Mouse (Mus musculus) forebrain, embryonic 11.5 days (tissue): ENCODE measurements around the gene Bmyc. TPM values are rescaled to one million over a fixed set of nuclear protein-coding genes. Genes with fewer than 3 reads are reported as not detected.
A peak's percentile ranks its signal among the peaks of the same experiment; 100 is the strongest.

Experiments
- ATAC-seq: fragments of 200-750 bp; cut with Nextera tagmentation; replicated peaks from 2 replicates; pipeline ENCODE4 v1.8.0; 2017; ENCODE audit warnings: moderate TSS enrichment; ENCODE audit not compliant: low FRiP score
- DNase-seq: peaks from one replicate; pipeline ENCODE4 v3.0.0-alpha.2; 2017; ENCODE audit warnings: low spot score
- H3K27ac ChIP-seq: fragments of 300-500 bp; sonication (generic); 2 replicates; pipeline ENCODE4 v1.5.1; 2014; ENCODE audit warnings: low read depth, low read length
- H3K27me3 ChIP-seq: fragments of 300-500 bp; sonication (generic); 2 replicates; pipeline ENCODE4 v1.6.1; 2014; ENCODE audit warnings: mild to moderate bottlenecking, low read length, mixed read lengths; ENCODE audit not compliant: control insufficient read depth, insufficient read depth
- H3K36me3 ChIP-seq: fragments of 300-500 bp; sonication (generic); 2 replicates; pipeline ENCODE4 v1.6.1; 2014; ENCODE audit warnings: mild to moderate bottlenecking, low read length, moderate library complexity, mixed read lengths; ENCODE audit not compliant: control insufficient read depth, insufficient read depth
- H3K4me1 ChIP-seq: fragments of 300-500 bp; sonication (generic); replicated peaks from 2 replicates; pipeline ENCODE4 v1.6.1; 2014; ENCODE audit warnings: low read length, mixed read lengths; ENCODE audit not compliant: control insufficient read depth, insufficient read depth
- H3K4me2 ChIP-seq: fragments of 300-500 bp; sonication (generic); 2 replicates; pipeline ENCODE4 v1.6.1; 2014; ENCODE audit warnings: low read depth, mild to moderate bottlenecking, low read length, moderate library complexity, mixed read lengths; ENCODE audit not compliant: severe bottlenecking
- H3K4me3 ChIP-seq: fragments of 300-500 bp; sonication (generic); 2 replicates; pipeline ENCODE4 v1.5.1; 2014; ENCODE audit warnings: low read depth, low read length
- H3K9ac ChIP-seq: fragments of 300-500 bp; sonication (generic); 2 replicates; pipeline ENCODE4 v1.6.1; 2014; ENCODE audit warnings: low read length
- H3K9me3 ChIP-seq: fragments of 300-500 bp; sonication (generic); 2 replicates; pipeline ENCODE4 v1.6.1; 2016; ENCODE audit warnings: low read length, mixed read lengths; ENCODE audit not compliant: control insufficient read depth
- WGBS: fragments of 180-500 bp; shearing (Covaris S2); extraction: QIAGEN DNeasy Blood & Tissue Kit; methylation state at CpG from one replicate; pipeline ENCODE4 v1.1.7; 2014; 5-methylcytosine and 5-hydroxymethylcytosine counted together
- polyA plus RNA-seq: library from polyadenylated mRNA; unstranded; fragments of >200 nt; fragmentation: Nextera tagmentation; extraction: Ambion mirVana; gene quantifications from 2 replicates; pipeline ENCODE4 v1.2.1, GENCODE M21; 2014

Bmyc gene
- 68.5 and 71.2 TPM in 2 replicates for polyA plus RNA-seq

- peak; percentile 92 for ATAC-seq
- Histone ChIP-seq H3K9me3 (no peaks in the 10 kb centered on the region), H3K9ac (peak within 1 kb of the TSS; percentile 79), H3K36me3 (no peaks in the 10 kb centered on the region; the same call in 1 of the 2 replicates), H3K27ac (0 out of 2 replicates have a peak within 1 kb of the TSS, but pooled peaks have one; percentile 18), H3K4me3 (peak within 1 kb of the TSS; percentile 73), H3K4me1 (no peaks in the 10 kb centered on the region), H3K27me3 (no peaks in the 10 kb centered on the region), H3K4me2 (peak within 1 kb of the TSS; percentile 81)
- peak; percentile 91 for DNase-seq
- WGBS: under 1% methylated on average over 75 of the region's 78 CpGs
Measured at GRCm38 (mm10) chr2:25706643-25707481, at the start of gene Bmyc. Bmyc (plus strand) TSS chr2:25706739.

DNA sequence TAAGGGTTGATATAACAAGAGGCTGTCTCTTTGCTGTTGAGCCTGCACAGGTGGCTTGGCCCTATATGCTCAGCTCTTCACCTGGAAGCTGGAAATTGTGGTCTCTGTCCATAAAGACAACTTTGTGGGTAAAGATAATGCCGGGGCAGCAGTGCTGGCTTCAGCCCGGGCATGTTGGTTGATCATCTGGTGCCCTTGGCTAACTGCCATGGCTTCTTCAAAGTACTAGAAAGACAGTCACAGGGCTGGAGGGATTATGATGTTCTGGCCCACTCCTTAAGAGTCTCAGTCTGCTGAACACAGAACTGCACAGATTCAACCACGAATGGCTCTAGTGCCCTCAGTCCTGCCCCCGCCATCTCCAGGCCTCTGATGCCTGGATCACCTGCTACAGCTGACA lies 49.3 kb upstream of the Bmyc start:
- ATAC-seq: no peak
- Histone ChIP-seq H3K9me3 (no peaks in the 10 kb centered on the region), H3K4me3 (no peak overlapping the region), H3K36me3 (no peaks in the 10 kb centered on the region), H3K27ac (no peak overlapping the region), H3K27me3 (no peaks in the 10 kb centered on the region), H3K4me2 (no peak overlapping the region), H3K4me1 (no peaks in the 10 kb centered on the region), H3K9ac (no peak overlapping the region)
- 92% methylated on average over 4 of the region's 4 CpGs for WGBS
- DNase-seq: no peak

- Histone ChIP-seq H3K27ac (no peak within 1 kb of the TSS), H3K27me3 (no peaks in the 10 kb centered on the region), H3K36me3 (no peaks in the 10 kb centered on the region), H3K4me1 (no peaks in the 10 kb centered on the region), H3K9me3 (no peaks in the 10 kb centered on the region), H3K4me2 (no peak within 1 kb of the TSS), H3K9ac (no peak within 1 kb of the TSS), H3K4me3 (no peak within 1 kb of the TSS)
- DNase-seq (no peak), ATAC-seq (no peak)
Measured at GRCm38 (mm10) chr2:25657652-25658051, 48.9 kb upstream of the Bmyc start, which contains the start of gene Lcn5. Lcn5 (plus strand) TSS chr2:25657952.

GRCm38 (mm10) chr2:25660279-25660678 lies 46.3 kb upstream of the Bmyc start:
- no peak overlapping the region for H3K4me2 ChIP-seq
- DNase-seq (no peak), ATAC-seq (no peak)
- no peak overlapping the region for H3K4me3 ChIP-seq
- H3K27me3 ChIP-seq: no peaks in the 10 kb centered on the region
- 91% methylated on average over 8 of the region's 8 CpGs for WGBS
- H3K9ac ChIP-seq: no peak overlapping the region
- no peak overlapping the region for H3K27ac ChIP-seq
- H3K36me3 ChIP-seq: no peaks in the 10 kb centered on the region
- H3K4me1 ChIP-seq: no peaks in the 10 kb centered on the region
- no peaks in the 10 kb centered on the region for H3K9me3 ChIP-seq

DNA sequence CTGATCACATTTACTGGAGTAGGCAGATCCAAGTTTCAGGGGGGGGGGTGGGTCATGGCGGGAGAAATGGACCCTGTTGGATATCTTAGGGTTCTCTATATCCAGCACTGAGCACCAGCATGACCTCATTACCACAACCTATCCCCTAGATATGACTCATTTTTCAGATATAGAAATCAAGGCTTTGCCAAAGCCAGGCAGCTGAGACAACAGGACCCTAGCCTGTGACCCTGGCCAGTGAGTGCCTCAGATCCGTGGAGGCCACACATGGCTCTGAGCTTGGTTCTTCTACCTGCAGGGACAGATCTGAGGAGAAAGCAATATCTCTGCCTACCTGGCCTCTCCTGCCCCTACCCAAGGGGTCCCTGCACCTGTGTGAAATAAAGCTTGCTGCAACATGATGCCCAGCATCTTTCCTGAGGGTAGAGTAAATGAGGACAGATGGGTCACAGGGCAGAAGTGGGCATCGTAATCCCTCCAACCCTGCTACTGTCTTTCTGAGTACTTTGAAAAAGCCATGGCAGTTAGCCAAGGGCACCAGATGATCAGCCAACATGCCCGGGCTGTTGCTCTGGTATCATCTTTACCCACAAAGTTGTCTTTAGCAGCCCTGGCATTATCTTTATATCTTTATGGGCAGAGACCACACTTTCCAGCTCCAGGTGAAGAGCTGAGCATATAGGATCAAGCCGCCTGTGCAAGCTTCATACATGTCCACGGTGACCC lies 45.1 kb upstream of the Bmyc start:
- H3K4me1 ChIP-seq: no peaks in the 10 kb centered on the region
- H3K4me3 ChIP-seq: no peak overlapping the region
- ATAC-seq: no peak
- no peak overlapping the region for H3K27ac ChIP-seq
- no peak for DNase-seq
- no peaks in the 10 kb centered on the region for H3K9me3 ChIP-seq
- no peaks in the 10 kb centered on the region for H3K36me3 ChIP-seq
- H3K9ac ChIP-seq: no peak overlapping the region
- 90% methylated on average over 6 of the region's 6 CpGs for WGBS
- H3K4me2 ChIP-seq: no peak overlapping the region
- H3K27me3 ChIP-seq: no peaks in the 10 kb centered on the region

- peak; percentile 70 for DNase-seq
- Histone ChIP-seq H3K4me2 (no peak overlapping the region), H3K9ac (no peak overlapping the region), H3K4me1 (no peaks in the 10 kb centered on the region), H3K4me3 (no peak overlapping the region), H3K9me3 (no peaks in the 10 kb centered on the region), H3K27ac (no peak overlapping the region), H3K36me3 (no peaks in the 10 kb centered on the region), H3K27me3 (no peaks in the 10 kb centered on the region)
- 72% methylated on average over 1 of the region's 1 CpGs for WGBS
- no peak for ATAC-seq
Measured at GRCm38 (mm10) chr2:25663511-25663910, 43.0 kb upstream of the Bmyc start.

DNA sequence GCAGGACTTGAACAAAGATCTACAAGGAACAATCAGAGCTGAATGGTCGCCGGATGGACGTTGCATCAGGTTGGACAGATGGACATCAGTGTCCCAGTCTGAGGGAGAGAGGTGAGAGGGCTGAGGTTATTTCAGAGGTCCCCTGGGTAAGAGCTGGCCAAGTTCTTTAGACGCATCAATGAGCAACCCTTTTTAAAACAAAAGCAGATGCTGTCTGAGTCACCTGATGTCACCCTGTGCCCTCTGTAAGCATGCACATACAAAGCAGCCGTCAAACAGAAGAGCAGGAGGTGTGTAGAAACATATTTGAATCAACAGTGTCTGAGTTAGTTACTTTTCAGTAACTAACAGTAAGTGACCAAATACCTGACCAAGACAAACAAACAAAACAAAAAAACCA lies 42.4 kb upstream of the Bmyc start:
- H3K9ac ChIP-seq: no peak overlapping the region
- no peak for DNase-seq
- ATAC-seq: no peak
- H3K4me3 ChIP-seq: no peak overlapping the region
- no peaks in the 10 kb centered on the region for H3K4me1 ChIP-seq
- no peak overlapping the region for H3K27ac ChIP-seq
- H3K36me3 ChIP-seq: no peaks in the 10 kb centered on the region
- H3K27me3 ChIP-seq: no peaks in the 10 kb centered on the region
- no peak overlapping the region for H3K4me2 ChIP-seq
- no peaks in the 10 kb centered on the region for H3K9me3 ChIP-seq
- WGBS: 87% methylated on average over 5 of the region's 5 CpGs

GRCm38 (mm10) chr2:25666516-25666915 lies 40.0 kb upstream of the Bmyc start:
- WGBS: 76% methylated on average over 1 of the region's 1 CpGs
- no peak overlapping the region for H3K4me3 ChIP-seq
- DNase-seq: peak; percentile 13
- H3K27ac ChIP-seq: no peak overlapping the region
- ATAC-seq: no peak
- no peak overlapping the region for H3K4me2 ChIP-seq
- no peaks in the 10 kb centered on the region for H3K36me3 ChIP-seq
- H3K4me1 ChIP-seq: no peaks in the 10 kb centered on the region
- H3K9ac ChIP-seq: no peak overlapping the region
- no peaks in the 10 kb centered on the region for H3K9me3 ChIP-seq
- H3K27me3 ChIP-seq: no peaks in the 10 kb centered on the region
